Mouse (Mus musculus) cerebellum, postnatal 25 days (tissue): ENCODE results near the gene Foxp1.

Experiments
- DNase-seq, 2 experiments: peaks; one replicate each; pipeline ENCODE4 v3.0.0; 2021; ENCODE audit warnings: mixed read lengths in 2 of 2

Foxp1 gene

DNA sequence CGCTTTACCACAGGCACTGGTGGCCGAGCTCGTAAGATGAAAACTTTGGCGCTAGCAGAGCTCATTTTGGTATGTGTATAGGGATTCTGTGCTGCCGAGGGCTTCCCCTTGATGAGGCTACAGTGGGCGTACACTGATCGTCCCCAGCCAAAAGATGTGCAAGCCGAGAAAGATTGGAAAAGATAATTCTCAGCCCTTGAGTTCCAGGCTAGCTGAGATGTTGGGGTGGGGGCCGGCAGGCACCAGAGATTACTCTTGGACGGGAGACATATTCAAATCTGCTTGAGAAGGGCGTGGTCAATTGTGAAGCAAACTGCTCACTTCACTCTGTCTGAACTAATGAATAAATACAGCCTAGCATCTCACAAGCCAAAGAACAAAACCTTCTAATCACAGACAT, 319.3 kb downstream of the Foxp1 start:
- no peak for DNase-seq

DNA sequence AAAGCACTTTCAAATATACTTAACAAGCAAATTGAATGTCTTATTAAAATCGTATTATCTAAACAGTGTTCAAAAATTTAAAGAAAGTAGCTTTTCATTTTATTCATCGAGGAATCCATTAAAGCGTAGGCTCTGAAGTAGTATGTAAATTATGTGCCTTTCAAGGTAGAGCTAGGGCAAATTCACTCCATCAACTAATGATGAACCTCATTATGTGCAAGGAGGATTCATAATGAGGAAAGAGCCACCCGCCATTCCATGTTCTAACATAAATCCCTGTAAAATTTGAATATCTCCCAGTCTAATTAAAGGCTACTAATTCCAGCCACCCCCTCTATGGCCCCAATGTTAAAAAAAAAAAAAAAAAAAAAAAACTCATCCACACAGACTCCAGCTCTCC, 319.7 kb downstream of the Foxp1 start:
- DNase-seq: no peak

GRCm38 (mm10) chr6:99201271-99201705, 321.2 kb downstream of the Foxp1 start:
- DNase-seq: no peak

- peak; percentile 15 to 23 for DNase-seq
Observed at GRCm38 (mm10) chr6:99200656-99201055, 321.9 kb downstream of the Foxp1 start.

DNA sequence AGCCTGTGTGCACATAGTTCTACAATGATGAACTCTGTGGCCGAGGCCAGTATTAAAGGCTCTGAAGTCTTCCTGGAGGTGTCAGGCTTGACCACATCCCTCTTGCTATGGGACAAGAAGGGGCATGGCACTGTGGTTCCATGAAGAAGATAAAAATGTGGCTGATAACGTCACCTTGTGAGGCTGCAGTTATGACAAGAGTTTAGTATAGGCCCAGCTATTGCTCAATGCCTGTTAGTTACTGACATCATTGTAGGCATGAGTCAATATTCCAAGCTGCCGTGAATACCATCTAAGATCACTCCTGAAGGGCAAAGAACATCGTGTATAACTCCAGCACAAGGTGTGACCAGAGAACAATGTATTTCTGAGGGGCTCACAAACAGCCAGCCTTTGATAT, 323.2 kb downstream of the Foxp1 start:
- DNase-seq: no peak

GRCm38 (mm10) chr6:99193697-99194096, 328.8 kb downstream of the Foxp1 start:
- no peak for DNase-seq

DNA sequence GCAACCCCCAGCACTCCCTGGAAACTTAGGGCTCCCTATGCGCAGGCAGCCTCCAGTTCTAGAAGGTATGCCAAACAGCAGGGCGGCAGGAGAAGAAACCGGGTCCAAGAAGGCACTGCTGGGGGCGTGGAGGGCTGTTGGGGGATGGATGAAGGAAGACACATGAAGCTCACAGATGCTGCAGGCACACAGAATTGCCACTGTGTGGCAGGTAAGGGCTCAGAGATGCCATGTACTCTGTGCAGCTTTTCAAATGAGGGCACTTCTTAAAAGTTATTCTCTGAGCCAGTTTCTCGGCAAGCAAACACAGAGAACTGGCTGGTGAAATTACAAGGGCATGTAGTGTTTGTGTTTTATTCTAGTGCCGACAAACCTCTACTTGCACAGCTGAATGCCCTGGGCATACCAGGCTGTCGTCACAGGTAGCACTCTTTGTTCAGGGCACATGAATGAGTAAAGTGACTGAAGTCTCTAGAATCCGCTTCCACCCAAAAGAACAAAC, 330.8 kb downstream of the Foxp1 start:
- no peak for DNase-seq

- DNase-seq: no peak
Observed at GRCm38 (mm10) chr6:99191041-99191635, 331.4 kb downstream of the Foxp1 start.

DNA sequence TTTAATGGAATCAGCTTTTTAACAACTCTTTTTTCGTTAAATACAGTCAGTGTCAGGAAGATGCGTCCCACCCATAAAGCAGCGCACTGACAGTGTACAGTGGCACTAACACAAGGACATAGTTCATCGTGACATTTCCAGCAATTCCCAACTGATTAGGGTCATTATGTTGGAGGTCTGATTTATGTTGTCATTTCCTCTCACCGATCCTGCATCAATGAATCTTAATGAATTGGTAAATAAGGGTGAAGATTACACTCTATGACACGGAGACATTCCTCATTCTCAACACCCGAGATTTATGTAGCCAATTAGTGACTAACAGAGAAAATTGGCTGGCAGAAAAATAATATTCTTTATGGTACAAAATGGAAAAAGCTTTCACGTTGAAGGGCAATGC, 332.6 kb downstream of the Foxp1 start:
- no peak for DNase-seq

- no peak for DNase-seq
Observed at GRCm38 (mm10) chr6:99188366-99189216, 333.9 kb downstream of the Foxp1 start.

DNA sequence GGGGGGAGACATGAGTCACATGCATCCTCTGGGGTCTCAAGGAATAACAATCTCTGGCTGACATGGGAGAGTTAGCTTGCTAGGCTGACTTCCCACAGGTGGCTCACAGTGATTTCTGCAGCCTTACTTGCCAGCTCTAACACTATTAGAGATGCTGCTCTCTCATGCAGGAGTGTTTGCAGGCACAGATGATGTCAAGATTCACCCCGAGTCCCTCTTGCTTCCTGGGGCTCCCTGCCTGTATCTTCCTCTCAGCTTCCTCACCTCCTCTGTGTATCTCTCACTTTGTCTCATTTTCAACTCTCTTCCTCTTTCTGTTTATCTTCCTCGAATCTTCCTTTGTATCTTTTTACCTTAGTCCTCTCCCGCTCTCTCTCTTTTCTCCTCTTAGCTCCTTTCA, 334.6 kb downstream of the Foxp1 start:
- DNase-seq: no peak

GRCm38 (mm10) chr6:99187415-99187814, 335.1 kb downstream of the Foxp1 start:
- no peak for DNase-seq

GRCm38 (mm10) chr6:99186569-99186968, 336.0 kb downstream of the Foxp1 start:
- DNase-seq: no peak

GRCm38 (mm10) chr6:99185797-99186196, 336.7 kb downstream of the Foxp1 start:
- no peak for DNase-seq

- DNase-seq: no peak
Observed at GRCm38 (mm10) chr6:99184051-99184450, 338.5 kb downstream of the Foxp1 start.

DNA sequence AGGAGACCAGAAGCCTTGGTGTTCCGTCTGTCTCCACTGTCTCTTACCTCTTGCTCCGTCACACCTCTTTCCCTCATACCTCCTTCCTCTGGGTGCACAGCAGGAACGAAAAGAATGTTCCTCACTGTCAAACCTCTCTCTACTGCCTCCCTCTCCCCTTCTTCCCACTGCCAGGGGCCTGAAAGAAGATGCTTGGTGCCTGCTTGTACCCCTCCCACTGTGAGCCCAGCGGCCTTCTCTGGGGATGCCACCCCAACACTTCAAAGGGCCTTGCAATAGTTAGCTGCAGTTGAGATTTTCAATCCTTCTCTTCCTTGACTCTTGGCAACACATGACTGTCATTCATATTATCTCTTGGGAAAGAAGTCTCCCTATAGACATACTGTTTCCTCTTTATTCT, 339.7 kb downstream of the Foxp1 start:
- DNase-seq: no peak

DNA sequence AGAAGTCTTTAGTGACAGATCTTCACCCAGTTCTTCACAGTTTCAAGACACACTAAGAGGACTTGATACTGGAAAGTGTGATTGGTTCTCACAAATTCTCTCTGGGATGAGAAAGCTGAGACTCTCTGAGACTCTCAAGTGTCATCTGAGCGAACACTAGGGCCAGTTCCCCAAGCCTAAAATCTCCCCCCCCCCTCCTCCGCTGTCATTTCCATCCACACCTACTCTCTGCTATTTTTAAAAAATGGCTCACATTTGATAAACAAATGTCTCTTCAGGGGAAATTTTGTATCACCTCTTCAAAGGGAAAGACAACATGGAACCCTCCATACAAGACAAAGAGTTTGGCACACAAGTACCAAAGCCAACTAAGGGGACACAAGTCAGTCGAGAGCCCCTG, 346.3 kb downstream of the Foxp1 start:
- no peak for DNase-seq

DNA sequence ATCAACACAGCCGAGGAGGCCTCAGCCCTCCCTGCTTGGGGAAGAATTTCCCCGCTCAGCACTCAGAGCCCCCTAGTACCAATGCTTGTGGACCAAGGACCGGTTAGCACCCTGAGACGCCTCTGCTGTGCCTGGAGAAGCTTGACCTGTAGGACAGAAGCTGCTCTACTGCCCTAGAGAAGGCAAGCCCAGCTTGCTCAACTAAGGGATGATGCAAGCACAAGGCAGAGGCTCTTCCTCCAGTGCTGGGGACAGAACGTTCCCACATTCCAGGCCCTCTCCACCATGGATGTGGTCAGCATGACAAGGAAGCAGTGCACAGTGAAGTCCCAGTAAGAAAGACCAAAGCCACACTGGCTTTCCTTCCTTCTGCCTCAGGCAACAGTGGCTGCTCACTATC, 347.1 kb downstream of the Foxp1 start:
- DNase-seq: no peak

DNA sequence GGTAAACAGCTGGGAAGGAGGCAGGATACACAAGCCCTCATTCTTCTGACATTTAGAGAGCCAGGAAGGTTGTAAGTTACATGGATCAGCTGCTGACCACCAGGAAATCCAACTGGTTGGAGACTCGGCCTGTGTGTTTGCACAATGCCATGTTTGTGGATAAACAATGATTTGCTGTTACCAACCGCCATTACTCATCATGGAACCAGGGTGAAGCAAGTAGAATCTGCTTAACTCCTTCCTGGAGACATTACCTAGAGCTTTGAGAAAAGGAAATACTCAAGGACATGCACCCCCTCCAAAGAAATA, 348.7 kb downstream of the Foxp1 start:
- DNase-seq: no peak

- DNase-seq: no peak
Observed at GRCm38 (mm10) chr6:99173066-99173901, 349.2 kb downstream of the Foxp1 start.

DNA sequence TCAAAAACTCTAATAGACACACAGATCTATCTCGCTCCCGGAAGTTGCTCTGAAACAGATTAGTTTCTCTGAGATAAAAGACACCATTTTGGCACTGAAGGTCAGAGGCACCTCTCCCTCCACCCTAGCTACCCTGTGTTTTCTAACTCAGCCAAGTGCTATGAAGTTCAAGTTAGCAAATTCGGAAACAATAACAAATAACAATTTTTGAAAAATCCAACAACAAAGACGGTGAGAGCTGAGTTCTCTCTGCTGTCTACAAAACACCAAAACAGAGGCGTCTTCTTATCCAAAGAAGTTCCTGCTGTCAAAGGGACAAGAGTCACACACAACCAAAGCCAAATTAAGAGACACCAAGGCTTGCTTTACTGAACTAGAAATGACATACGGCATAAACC, 349.9 kb downstream of the Foxp1 start:
- DNase-seq: no peak

DNA sequence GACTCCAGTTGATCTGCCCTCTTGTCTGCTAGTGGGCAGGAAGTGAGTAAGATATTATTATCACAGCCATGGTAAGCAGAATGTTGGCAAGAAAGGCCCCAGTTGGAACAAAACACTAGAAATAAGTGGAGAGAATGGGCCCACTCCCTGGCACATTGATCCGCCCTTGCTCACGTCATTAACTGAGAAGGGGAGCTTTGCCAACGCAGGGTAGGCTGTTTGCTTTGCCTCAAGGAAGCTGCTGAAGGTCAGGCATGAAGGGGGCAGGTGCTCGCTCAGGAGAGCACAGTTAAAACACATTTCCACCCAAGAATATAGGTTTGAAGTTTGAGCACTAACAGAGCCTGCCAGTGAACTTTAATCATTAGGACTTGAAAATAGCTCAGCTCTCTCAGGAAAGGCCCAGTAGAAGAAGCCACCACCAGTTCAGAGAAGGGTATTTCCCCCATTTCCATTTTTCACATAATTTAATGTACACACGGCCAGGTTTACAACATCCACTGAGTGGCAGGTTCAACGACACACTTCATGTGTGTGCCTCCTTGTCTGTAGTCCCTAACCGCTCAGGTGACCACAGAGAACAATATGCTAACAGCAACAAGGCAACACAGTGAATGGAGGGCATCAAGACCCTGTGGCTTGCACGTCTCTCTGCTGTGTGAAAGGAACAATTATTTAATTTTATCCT, 350.5 kb downstream of the Foxp1 start:
- DNase-seq: no peak

GRCm38 (mm10) chr6:99171281-99171825, 351.2 kb downstream of the Foxp1 start:
- no peak for DNase-seq
